Mouse (Mus musculus): ENCODE measurements around the gene Egln2.
A peak's percentile ranks its signal among the peaks of the same experiment; 100 is the strongest.

Egln2 gene

DNA sequence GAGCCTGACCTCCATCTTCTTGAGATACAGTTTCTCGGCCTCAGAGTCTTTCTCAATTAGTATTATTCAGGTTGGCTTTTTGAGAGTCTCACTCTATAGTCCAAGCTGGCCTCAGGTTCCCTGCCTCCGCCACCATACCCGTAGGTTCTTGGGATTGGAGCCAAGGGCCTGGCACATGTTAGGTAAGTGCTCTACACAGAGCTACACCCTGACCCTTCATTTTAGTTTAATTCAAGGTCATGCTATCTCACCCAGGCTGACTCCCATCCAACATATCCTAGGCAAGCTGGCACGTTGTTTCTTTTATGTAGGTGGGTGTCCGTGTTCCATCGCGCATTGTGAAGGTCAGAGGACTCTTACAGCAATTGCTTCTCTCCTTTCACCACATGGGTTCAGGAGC lies 8.3 kb upstream of the Egln2 start:
- DNase-seq = no peak

DNA sequence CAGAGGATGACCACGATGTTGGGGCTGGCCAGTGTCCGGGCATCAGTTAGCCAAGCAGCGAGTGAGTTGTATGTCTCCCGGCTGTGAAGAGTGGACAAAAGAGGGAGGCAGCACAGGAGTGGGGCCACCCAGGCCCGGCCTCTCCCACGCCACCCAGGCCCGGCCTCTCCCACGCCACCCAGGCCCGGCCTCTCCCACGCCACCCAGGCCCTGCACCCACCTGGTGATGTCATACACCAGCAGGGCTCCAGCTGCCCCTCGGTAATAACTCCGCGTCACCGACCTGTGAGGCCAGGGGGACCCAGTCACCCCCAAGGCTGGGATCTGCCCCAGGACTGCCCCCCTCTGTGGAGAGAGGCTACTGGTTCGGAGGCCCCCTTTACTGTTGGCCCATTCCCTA lies 7.9 kb upstream of the Egln2 start:
- no peak for DNase-seq

DNA sequence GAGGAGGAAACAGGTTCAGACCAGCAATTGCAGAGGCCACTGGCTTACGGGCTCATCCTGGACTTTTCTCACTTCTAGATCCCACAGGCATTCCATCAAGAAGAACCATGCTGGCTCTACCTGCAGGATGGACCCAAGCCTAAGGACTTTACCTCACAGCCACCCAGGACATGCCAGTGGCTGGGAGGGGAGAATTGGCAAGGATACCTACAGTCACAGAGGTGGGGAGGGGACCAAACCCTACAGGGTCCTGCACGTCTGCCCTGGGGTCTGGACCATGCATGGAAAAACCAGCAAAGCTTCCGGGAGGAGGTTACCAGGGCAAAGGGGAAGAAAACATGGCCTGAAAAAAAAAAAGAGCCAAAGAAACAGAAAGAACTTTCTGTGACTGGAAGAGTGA lies 4.4 kb upstream of the Egln2 start:
- DNase-seq = no peak

DNA sequence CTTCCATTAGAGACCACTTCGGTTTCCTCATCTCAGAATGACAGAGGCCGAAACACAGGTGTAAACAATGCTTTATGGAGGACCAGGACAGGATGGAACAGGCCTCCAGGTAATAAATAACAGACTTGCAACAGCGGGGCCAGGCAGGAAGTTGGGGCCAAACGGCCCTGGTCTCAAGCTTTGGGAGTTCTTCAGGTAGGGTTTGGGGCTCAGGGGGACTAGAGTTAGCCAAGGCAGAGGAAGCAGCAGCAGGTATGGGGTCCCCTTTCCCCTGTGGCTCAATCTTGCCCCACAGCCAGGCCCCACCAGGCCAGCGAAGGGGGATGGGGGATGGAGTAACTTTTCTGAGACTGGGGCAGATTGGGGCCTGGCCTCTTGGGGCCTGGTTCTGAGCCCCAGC lies 1.8 kb upstream of the Egln2 start:
- DNase-seq = no peak

GRCm38 (mm10) chr7:27167475-27168094 lies 983 bp upstream of the Egln2 start:
- DNase-seq = no peak

- DNase-seq = peak; percentile 74 to 86
These were observed 381 bp downstream of the Egln2 start for GRCm38 (mm10) chr7:27166229-27166613.

DNA sequence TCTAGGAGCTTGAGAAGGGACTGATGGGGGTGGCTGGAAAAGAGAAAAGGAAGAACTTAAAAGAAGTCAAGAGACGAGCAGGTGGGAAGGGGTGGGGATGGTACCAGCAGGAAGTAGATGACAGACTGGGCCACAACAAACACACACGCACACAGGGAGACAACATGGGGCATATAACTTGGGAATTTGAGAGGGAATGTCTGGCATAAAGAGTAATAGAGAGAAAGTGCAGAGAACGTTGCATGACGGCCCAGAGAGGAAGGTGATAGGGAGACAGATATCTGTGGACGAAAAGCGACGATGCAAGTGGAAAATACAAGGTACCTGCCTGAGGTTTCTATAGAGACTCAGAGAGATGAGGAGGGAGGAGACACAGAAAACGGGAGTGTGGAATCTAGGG lies 906 bp downstream of the Egln2 start:
- no peak for DNase-seq

DNA sequence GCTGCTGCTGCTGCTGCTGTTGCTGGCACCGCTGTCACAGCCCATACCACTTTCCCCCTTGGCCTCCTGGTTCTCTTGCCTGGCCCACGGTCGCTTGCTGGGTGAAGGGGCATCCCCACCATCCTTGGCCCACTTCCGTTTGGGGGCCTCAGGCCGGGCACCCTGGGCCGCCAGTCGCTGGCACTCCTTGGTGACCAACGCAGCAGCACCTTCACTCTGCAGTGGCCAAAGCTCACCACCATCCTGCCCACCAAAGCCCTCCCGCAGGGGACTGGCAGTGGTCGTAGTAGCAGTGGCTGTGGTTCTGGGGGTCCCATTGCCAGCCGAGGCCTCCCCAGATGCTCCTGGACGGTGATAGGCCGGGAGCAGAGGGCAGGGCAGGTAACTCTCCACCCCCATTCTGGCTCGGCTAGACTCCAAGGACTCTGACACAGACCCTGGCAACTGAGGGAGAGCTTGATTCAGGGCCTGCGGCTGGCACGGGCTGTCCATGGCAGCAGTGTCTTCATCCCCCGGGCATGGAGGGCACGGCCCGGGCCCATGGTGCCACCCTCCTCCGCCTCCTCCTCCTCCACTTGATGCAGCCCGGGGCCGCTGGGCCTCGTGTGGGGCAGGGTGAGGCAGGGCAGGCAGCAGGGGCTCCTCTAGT lies 1.5 kb downstream of the Egln2 start:
- DNase-seq = peak; percentile 64 to 67

DNA sequence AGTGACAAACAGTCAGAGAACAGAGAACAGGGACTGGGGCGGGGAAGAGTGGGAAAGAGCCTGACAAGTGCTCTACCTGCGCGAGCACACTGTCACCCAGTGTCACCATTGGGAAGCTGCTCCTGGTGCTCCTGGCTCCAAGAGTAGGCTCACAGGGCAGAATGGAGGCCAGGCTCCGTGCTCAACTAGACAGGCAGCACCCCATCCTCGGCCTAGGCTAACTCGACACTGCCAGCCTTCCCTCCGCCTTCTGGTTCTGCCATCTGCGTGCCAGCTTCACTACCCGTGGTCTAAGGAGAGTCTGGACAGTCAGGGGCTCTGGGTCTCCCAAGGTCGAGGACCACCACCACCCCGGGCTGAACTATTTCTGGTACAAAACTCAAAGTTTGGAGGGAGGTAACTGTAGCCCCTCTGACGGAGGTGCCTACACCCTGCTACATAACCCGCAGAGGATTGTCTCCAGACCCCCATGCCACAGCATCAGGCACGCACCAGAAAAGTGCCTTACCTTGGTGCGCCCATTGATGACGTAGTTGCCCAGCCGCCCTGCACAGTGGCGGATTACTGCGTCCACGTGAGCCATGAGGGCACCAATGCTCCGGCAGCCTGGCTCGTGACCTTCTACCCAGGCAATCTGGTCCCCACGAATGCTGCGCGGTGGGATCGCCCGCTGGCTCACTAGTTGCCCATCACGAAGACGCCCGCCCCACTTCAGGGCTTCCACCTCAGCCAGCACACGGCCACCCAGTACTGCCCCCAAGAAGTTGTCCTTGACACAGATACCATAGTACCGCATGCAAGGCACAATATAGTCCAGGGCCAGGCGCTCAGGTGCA lies 2.3 kb downstream of the Egln2 start:
- DNase-seq = peak; percentile 62 to 65

- DNase-seq = peak in 1 of 2 experiments; percentile 21
These were observed 3.2 kb downstream of the Egln2 start for GRCm38 (mm10) chr7:27163450-27163805.

- DNase-seq = peak in 1 of 2 experiments; percentile 11
These were observed 3.7 kb downstream of the Egln2 start for GRCm38 (mm10) chr7:27162780-27163449.

GRCm38 (mm10) chr7:27161744-27162143 lies 4.9 kb downstream of the Egln2 start:
- DNase-seq = peak; percentile 17 to 21

- no peak for DNase-seq
These were observed 5.7 kb downstream of the Egln2 start for GRCm38 (mm10) chr7:27160921-27161320.

DNA sequence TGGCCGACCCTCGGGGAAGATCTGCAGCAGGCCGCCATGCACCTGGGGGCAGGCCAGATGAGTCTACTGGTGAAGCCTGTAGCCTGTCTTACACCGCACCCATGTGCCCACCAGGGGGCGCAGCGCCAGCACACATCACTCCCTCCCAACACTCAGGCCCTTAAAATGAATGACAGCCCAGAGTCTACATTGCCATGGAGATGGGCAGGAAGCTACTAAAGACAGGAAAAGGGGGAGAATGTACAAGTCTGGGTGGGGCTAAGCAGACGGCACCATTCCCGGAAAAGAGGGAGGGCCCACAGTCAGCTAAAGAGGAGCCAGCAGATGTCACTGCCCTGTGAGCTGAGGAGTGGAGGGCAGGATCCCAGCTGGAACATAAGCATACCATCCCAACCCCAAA lies 6.7 kb downstream of the Egln2 start:
- peak; percentile 81 to 89 for DNase-seq

GRCm38 (mm10) chr7:27159256-27159655 lies 7.3 kb downstream of the Egln2 start:
- DNase-seq = peak in 1 of 2 experiments; percentile 12

DNA sequence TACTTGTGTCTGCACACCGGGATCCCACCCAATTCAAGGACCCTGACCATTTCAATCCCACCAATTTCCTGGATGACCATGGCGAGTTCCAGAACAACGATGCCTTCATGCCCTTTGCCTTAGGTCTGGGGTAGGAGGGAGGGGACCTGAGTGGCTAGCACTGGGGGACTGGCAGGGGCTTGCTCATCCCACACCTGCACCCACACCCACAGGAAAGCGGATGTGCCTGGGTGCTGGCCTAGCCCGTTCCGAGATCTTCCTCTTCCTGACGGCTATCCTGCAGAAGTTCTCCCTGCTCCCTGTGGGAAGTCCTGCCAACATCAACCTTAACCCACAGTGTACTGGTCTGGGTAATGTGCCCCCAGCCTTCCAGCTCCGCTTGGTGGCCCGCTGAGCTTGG lies 8.4 kb downstream of the Egln2 start:
- peak in 1 of 2 experiments; percentile 5 for DNase-seq

- peak in 1 of 2 experiments; percentile 8 for DNase-seq
These were observed 10.6 kb downstream of the Egln2 start for GRCm38 (mm10) chr7:27156005-27156404.

DNA sequence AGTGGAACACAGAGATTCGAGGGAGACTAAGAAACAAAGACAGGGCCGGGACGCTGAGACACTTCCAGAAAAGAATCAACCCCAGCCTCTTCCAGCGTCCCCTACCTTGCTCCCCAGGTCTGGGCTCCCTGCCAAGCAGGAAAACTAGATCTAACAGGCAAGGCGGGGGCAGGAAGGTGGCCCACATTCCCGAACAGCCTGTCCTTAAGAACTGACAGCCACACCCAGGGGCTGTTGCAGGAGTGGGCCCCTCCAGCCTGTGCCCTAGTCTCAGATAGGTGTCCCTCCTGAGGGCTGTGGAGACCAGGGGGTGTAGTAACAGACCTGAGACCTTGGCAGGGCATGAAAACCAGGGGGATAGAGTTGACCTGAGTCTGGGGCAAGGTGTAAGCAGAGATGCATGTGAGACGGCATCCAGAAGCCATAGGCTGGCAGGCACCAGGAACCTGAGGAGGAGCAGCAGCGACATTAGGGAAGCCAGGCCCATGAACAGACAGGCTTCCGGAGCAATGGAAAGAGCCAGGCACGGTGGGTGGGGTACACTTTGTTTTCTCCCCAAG lies 13.3 kb downstream of the Egln2 start, which contains the start of gene Cyp2t4:
Gene Cyp2t4, plus strand, starts transcription at position 510 of the 560 bp plus-strand sequence.
- DNase-seq = peak; percentile 33 to 36

DNA sequence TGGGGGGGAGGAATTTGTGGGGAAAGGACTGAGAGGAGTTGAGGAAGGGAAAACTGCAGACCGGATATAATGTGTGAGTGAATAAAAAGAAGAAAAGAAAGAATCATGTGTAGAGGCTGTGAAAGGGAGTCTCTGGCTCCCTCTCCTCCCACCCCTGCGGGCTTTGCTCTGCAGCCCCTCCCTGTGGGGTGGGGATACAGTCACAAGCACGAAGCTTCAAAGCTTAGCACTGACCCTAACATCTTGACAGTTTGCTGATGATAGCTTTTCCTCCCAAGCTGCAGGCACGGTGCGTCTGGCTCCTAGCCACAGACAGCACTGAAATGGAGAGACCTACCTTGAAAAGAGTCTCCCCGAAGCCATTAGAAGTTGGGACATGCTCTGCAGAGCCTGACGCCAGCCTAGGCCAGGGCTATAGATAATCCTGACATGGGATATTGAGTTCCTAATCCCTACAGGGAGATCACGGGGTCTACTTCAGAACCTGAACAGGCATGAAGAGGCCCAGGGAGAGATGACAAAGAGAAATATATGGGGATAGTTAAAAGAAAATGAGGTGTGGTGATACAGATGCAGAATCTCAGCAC lies 30.1 kb downstream of the Egln2 start:
- DNase-seq = no peak

- no peak for DNase-seq
These were observed 32.8 kb downstream of the Egln2 start for GRCm38 (mm10) chr7:27133757-27134156.

- DNase-seq = no peak
These were observed 33.4 kb downstream of the Egln2 start for GRCm38 (mm10) chr7:27133156-27133555.

DNA sequence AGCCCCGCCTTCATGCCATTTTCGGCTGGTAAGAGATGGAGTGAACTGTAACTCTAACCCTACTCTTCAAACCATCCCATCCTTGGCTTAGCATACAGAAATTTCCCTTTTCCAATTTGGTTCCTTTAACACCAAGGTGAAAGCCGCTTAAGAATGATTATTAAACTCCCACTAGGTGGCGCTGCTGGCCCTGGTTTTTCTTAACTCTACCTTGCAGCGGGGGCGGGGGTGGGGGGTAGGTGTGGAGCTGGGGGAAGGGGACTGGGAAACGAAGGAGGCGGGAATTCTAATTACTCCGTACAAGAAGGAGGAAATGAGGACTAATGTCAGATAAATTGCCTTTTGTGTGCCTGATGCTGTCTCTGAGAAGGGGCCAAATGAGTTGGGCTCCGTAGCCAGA lies 34.0 kb downstream of the Egln2 start:
- DNase-seq = peak; percentile 62 to 70

GRCm38 (mm10) chr7:27131387-27131786 lies 35.2 kb downstream of the Egln2 start:
- DNase-seq = no peak
